Mouse (Mus musculus) ES-E14 (cell line): ENCODE measurements around the gene Nell2.

ENCODE experiments used
- CHD2 ChIP-seq: IDR thresholded peaks from 2 replicates; pipeline ENCODE4 v1.6.1; 2014; ENCODE audit warnings: mild to moderate bottlenecking, low read depth, low read length, inconsistent platforms
- HCFC1 ChIP-seq: IDR thresholded peaks from 2 replicates; pipeline ENCODE4 v1.6.1; 2012; ENCODE audit warnings: low read length, inconsistent platforms, borderline replicate concordance; ENCODE audit not compliant: insufficient read depth
- ZNF384 ChIP-seq: IDR thresholded peaks from 2 replicates; pipeline ENCODE4 v1.6.1; 2012; ENCODE audit warnings: low read depth, low read length, inconsistent platforms

DNA sequence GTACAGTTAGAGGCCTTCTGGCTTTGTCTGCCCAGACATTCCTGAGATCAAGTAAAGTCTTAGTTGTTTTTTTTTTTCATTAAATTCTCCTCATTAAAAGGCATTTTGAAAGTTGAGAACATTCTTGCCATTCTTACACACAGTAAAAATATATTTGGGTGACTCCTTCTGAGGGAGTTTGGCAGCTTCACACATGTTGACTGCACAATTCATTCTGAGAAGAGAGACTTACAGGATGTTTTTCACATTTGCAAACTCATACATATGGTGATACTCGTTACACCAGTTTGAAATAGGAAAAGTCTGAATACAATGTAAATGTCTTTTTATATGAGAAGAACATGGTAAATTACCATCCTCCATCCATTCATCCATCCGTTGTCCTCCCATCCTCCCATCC lies 247.4 kb downstream of the Nell2 start:
- TF ChIP-seq CHD2 = no peak
- TF ChIP-seq ZNF384 = no peak
- no peak for TF ChIP-seq HCFC1
